Mouse (Mus musculus) testis, adult 2 months (tissue): ENCODE measurements around the gene Snrpb2. TPM values are rescaled to one million over a fixed set of nuclear protein-coding genes. Genes with fewer than 3 reads are reported as not detected.

Source experiments
- H3K27ac ChIP-seq: fragments of 200-500 bp; 2 replicates; pipeline ENCODE4 v1.5.1; 2012; ENCODE audit warnings: low read depth, low read length; ENCODE audit not compliant: control insufficient read depth, insufficient read depth
- H3K27me3 ChIP-seq: fragments of 200-500 bp; 2 replicates; pipeline ENCODE4 v1.6.1; 2012; ENCODE audit warnings: mild to moderate bottlenecking, low read length, moderate library complexity; ENCODE audit not compliant: control insufficient read depth, insufficient read depth
- H3K36me3 ChIP-seq: fragments of 200-500 bp; 2 replicates; pipeline ENCODE4 v1.6.1; 2012; ENCODE audit warnings: mild to moderate bottlenecking, low read length; ENCODE audit not compliant: control insufficient read depth, insufficient read depth
- H3K4me1 ChIP-seq: fragments of 200-500 bp; 2 replicates; pipeline ENCODE4 v1.6.1; 2012; ENCODE audit warnings: low read length; ENCODE audit not compliant: control insufficient read depth, insufficient read depth
- H3K4me3 ChIP-seq: fragments of 200-500 bp; 2 replicates; pipeline ENCODE4 v1.5.1; 2012; ENCODE audit warnings: low read depth, mild to moderate bottlenecking, low read length, moderate library complexity, mixed read lengths; ENCODE audit not compliant: control insufficient read depth
- CTCF ChIP-seq: fragments of 200-500 bp; IDR thresholded peaks from 2 replicates; pipeline ENCODE4 v1.5.1; 2012; ENCODE audit warnings: low read depth, mild to moderate bottlenecking, inconsistent platforms, low read length, moderate library complexity; ENCODE audit not compliant: control insufficient read depth, insufficient read depth, insufficient replicate concordance
- POLR2A ChIP-seq: fragments of 200-500 bp; IDR thresholded peaks from 2 replicates; pipeline ENCODE4 v1.6.1; 2012; ENCODE audit warnings: low read depth, mild to moderate bottlenecking, inconsistent platforms, low read length, moderate library complexity; ENCODE audit not compliant: control insufficient read depth
- polyA plus RNA-seq: library from polyadenylated mRNA; depleted of rRNA; stranded (reverse); fragments of >200 nt; gene quantifications from 2 replicates; pipeline ENCODE4 v1.2.3, GENCODE M21; 2012

Gene Snrpb2
- polyA plus RNA-seq, 1 experiment: 8.1 TPM

GRCm38 (mm10) chr2:143065914-143066313, 3.1 kb downstream of the Snrpb2 start:
- Histone ChIP-seq H3K4me1 (peaks cover 3% of the 10 kb centered on the region), H3K27me3 (no peaks in the 10 kb centered on the region), H3K4me3 (no peak overlapping the region), H3K27ac (no peak overlapping the region), H3K36me3 (no peaks in the 10 kb centered on the region)
- TF ChIP-seq POLR2A (no peak), CTCF (no peak)

GRCm38 (mm10) chr2:143078198-143078851, 15.5 kb downstream of the Snrpb2 start, which contains the start of gene Otor:
TSS of gene Otor (plus strand) at chr2:143078473.
- Histone ChIP-seq H3K27ac (no peak within 1 kb of the TSS), H3K36me3 (no peaks in the 10 kb centered on the region), H3K4me1 (no peaks in the 10 kb centered on the region), H3K27me3 (no peaks in the 10 kb centered on the region), H3K4me3 (no peak within 1 kb of the TSS)
- TF ChIP-seq POLR2A: no peak
- TF ChIP-seq CTCF: no peak

- no peak for TF ChIP-seq POLR2A
- no peak for TF ChIP-seq CTCF
- no peaks in the 10 kb centered on the region for H3K4me1 ChIP-seq
- H3K4me3 ChIP-seq: no peak overlapping the region
- H3K27ac ChIP-seq: no peak overlapping the region
- no peaks in the 10 kb centered on the region for H3K27me3 ChIP-seq
- H3K36me3 ChIP-seq: no peaks in the 10 kb centered on the region
Measured at GRCm38 (mm10) chr2:143081693-143082092, 18.9 kb downstream of the Snrpb2 start.

- Histone ChIP-seq H3K27ac (no peak overlapping the region), H3K4me1 (no peaks in the 10 kb centered on the region), H3K4me3 (no peak overlapping the region), H3K27me3 (no peaks in the 10 kb centered on the region), H3K36me3 (no peaks in the 10 kb centered on the region)
- TF ChIP-seq POLR2A: no peak
- TF ChIP-seq CTCF: no peak
Measured at GRCm38 (mm10) chr2:143084852-143085397, 22.1 kb downstream of the Snrpb2 start.

- no peaks in the 10 kb centered on the region for H3K36me3 ChIP-seq
- no peak overlapping the region for H3K4me3 ChIP-seq
- H3K27me3 ChIP-seq: no peaks in the 10 kb centered on the region
- no peaks in the 10 kb centered on the region for H3K4me1 ChIP-seq
- H3K27ac ChIP-seq: no peak overlapping the region
- no peak for TF ChIP-seq POLR2A
- TF ChIP-seq CTCF: no peak
Measured at GRCm38 (mm10) chr2:143089866-143090265, 27.0 kb downstream of the Snrpb2 start.

- Histone ChIP-seq H3K27ac (no peak overlapping the region), H3K4me1 (no peaks in the 10 kb centered on the region), H3K36me3 (no peaks in the 10 kb centered on the region), H3K27me3 (no peaks in the 10 kb centered on the region), H3K4me3 (no peak overlapping the region)
- TF ChIP-seq POLR2A (no peak), CTCF (no peak)
Measured at GRCm38 (mm10) chr2:143093726-143094125, 30.9 kb downstream of the Snrpb2 start.

GRCm38 (mm10) chr2:143094761-143095160, 31.9 kb downstream of the Snrpb2 start:
- no peak overlapping the region for H3K27ac ChIP-seq
- H3K27me3 ChIP-seq: no peaks in the 10 kb centered on the region
- H3K4me3 ChIP-seq: no peak overlapping the region
- no peaks in the 10 kb centered on the region for H3K4me1 ChIP-seq
- TF ChIP-seq POLR2A: no peak
- no peak for TF ChIP-seq CTCF
- no peaks in the 10 kb centered on the region for H3K36me3 ChIP-seq

- H3K36me3 ChIP-seq: no peaks in the 10 kb centered on the region
- H3K27me3 ChIP-seq: no peaks in the 10 kb centered on the region
- no peaks in the 10 kb centered on the region for H3K4me1 ChIP-seq
- TF ChIP-seq POLR2A (no peak), CTCF (no peak)
- no peak overlapping the region for H3K4me3 ChIP-seq
- no peak overlapping the region for H3K27ac ChIP-seq
Measured at GRCm38 (mm10) chr2:143097170-143097569, 34.3 kb downstream of the Snrpb2 start.
